Mouse (Mus musculus) CH12.LX (cell line): ENCODE measurements around the gene Ankrd39. TPM values are rescaled to one million over a fixed set of nuclear protein-coding genes. Genes with fewer than 3 reads are reported as not detected.

Experiments
- DNase-seq: peaks from one replicate; pipeline ENCODE4 v3.0.0-alpha.2; 2013; ENCODE audit errors: extremely low read depth
- H3K27ac ChIP-seq: 2 replicates; pipeline ENCODE4 v1.5.1; 2012; ENCODE audit warnings: low read depth, mild to moderate bottlenecking, control low read depth, moderate library complexity; ENCODE audit not compliant: insufficient read depth
- H3K27me3 ChIP-seq: replicated peaks from 2 replicates; pipeline ENCODE3; 2012; ENCODE audit warnings: inconsistent platforms
- H3K36me3 ChIP-seq, 2 experiments: replicated peaks in 1 of 2; 2 replicates each; pipeline versions ENCODE3 to v1.6.1; 2012; ENCODE audit warnings: inconsistent platforms in 1 of 2, low read length in 1 of 2, mild to moderate bottlenecking in 1 of 2, mixed read lengths in 1 of 2, moderate library complexity in 1 of 2; ENCODE audit not compliant: control insufficient read depth in 1 of 2, insufficient read depth in 1 of 2
- H3K4me1 ChIP-seq, 2 experiments: 2 replicates each; pipeline ENCODE4 v1.6.1; 2012; ENCODE audit warnings: inconsistent platforms in 1 of 2, moderate library complexity in 1 of 2; ENCODE audit not compliant: insufficient read depth in 2 of 2, control insufficient read depth in 1 of 2
- H3K4me2 ChIP-seq: 2 replicates; pipeline ENCODE4 v1.6.1; 2012; ENCODE audit warnings: low read depth, mild to moderate bottlenecking, control low read depth; ENCODE audit not compliant: poor library complexity, insufficient read depth, severe bottlenecking
- H3K4me3 ChIP-seq, 3 experiments: fragments of 150-350 bp in 1 of 3; sonication (generic) in 1 of 3; replicated peaks in 1 of 3; 2 replicates each; pipeline versions ENCODE3 to v1.5.1; 2011 to 2012; ENCODE audit warnings: low read depth in 2 of 3, low read length in 2 of 3, mild to moderate bottlenecking in 2 of 3, moderate library complexity in 2 of 3, control low read depth in 1 of 3, improper control_type of control experiment in 1 of 3, inconsistent platforms in 1 of 3, mixed read lengths in 1 of 3; ENCODE audit not compliant: poor library complexity in 1 of 3
- H3K79me2 ChIP-seq: replicated peaks from 2 replicates; pipeline ENCODE4 v1.6.1; 2012; ENCODE audit warnings: mild to moderate bottlenecking, moderate library complexity; ENCODE audit not compliant: control insufficient read depth, poor library complexity, insufficient read depth, severe bottlenecking; ENCODE audit errors: extremely low read depth
- H3K9ac ChIP-seq: 2 replicates; pipeline ENCODE4 v1.6.1; 2012; ENCODE audit warnings: low read depth, mild to moderate bottlenecking, control low read depth, moderate library complexity; ENCODE audit not compliant: insufficient read depth
- H3K9me3 ChIP-seq: replicated peaks from 2 replicates; pipeline ENCODE3; 2012; ENCODE audit warnings: low read length, inconsistent platforms, mixed read lengths
- CHD1 ChIP-seq: IDR thresholded peaks from 2 replicates; pipeline ENCODE4 v1.6.1; 2012; ENCODE audit warnings: low read depth, low read length, improper control_type of control experiment, inconsistent platforms
- CTCF ChIP-seq, 2 experiments: IDR thresholded peaks in 1 of 2; conservative IDR thresholded peaks in 1 of 2; 2 replicates each; pipeline ENCODE4 v1.5.1; 2011 to 2012; ENCODE audit warnings: low read depth in 2 of 2, low read length in 2 of 2, improper control_type of control experiment in 1 of 2, inconsistent platforms in 1 of 2, mild to moderate bottlenecking in 1 of 2, moderate library complexity in 1 of 2
- ELF1 ChIP-seq: IDR thresholded peaks from 2 replicates; pipeline ENCODE4 v1.6.1; 2014; ENCODE audit warnings: low read depth, mild to moderate bottlenecking, inconsistent platforms, low read length, improper control_type of control experiment
- EP300 ChIP-seq: IDR thresholded peaks from 2 replicates; pipeline ENCODE4 v1.6.1; 2011; ENCODE audit warnings: low read length, improper control_type of control experiment
- ETS1 ChIP-seq: conservative IDR thresholded peaks from 2 replicates; pipeline ENCODE4 v1.6.1; 2012; ENCODE audit warnings: low read depth, mild to moderate bottlenecking, inconsistent platforms, low read length, improper control_type of control experiment, moderate library complexity
- GABPA ChIP-seq: IDR thresholded peaks from 2 replicates; pipeline ENCODE4 v1.6.1; 2012; ENCODE audit warnings: low read depth, low read length, improper control_type of control experiment, inconsistent platforms; ENCODE audit not compliant: insufficient replicate concordance
- IRF4 ChIP-seq: IDR thresholded peaks from 2 replicates; pipeline ENCODE4 v1.6.1; 2014; ENCODE audit warnings: low read depth, mild to moderate bottlenecking, inconsistent platforms, low read length, improper control_type of control experiment
- JUN ChIP-seq: IDR thresholded peaks from 2 replicates; pipeline ENCODE4 v1.6.1; 2011; ENCODE audit warnings: low read depth, mild to moderate bottlenecking, low read length, improper control_type of control experiment, moderate library complexity; ENCODE audit not compliant: insufficient read depth
- KAT2A ChIP-seq: IDR thresholded peaks from 2 replicates; pipeline ENCODE4 v1.6.1; 2012; ENCODE audit warnings: low read length, improper control_type of control experiment, inconsistent platforms; ENCODE audit not compliant: insufficient replicate concordance
- MAX ChIP-seq: IDR thresholded peaks from 2 replicates; pipeline ENCODE4 v1.6.1; 2011; ENCODE audit warnings: low read length, improper control_type of control experiment
- MAZ ChIP-seq: IDR thresholded peaks from 2 replicates; pipeline ENCODE4 v1.6.1; 2012; ENCODE audit warnings: low read depth, mild to moderate bottlenecking, inconsistent platforms, low read length, improper control_type of control experiment, moderate library complexity
- MXI1 ChIP-seq: IDR thresholded peaks from 2 replicates; pipeline ENCODE4 v1.6.1; 2011; ENCODE audit warnings: mild to moderate bottlenecking, low read depth, low read length, improper control_type of control experiment
- MYC ChIP-seq: IDR thresholded peaks from 2 replicates; pipeline ENCODE4 v1.6.1; 2011; ENCODE audit warnings: low read depth, mild to moderate bottlenecking, improper control_type of control experiment, low read length
- NELFE ChIP-seq: IDR thresholded peaks from 2 replicates; pipeline ENCODE4 v1.6.1; 2011; ENCODE audit warnings: low read depth, low read length, improper control_type of control experiment
- NRF1 ChIP-seq: IDR thresholded peaks from 2 replicates; pipeline ENCODE4 v1.6.1; 2014; ENCODE audit warnings: low read depth, mild to moderate bottlenecking, inconsistent platforms, low read length, improper control_type of control experiment, moderate library complexity
- PAX5 ChIP-seq: IDR thresholded peaks from 2 replicates; pipeline ENCODE4 v1.6.1; 2012; ENCODE audit warnings: low read length, inconsistent platforms, mixed read lengths
- POLR2AphosphoS2 ChIP-seq: IDR thresholded peaks from 2 replicates; pipeline ENCODE4 v1.6.1; 2011; ENCODE audit warnings: low read depth, low read length, improper control_type of control experiment
- RAD21 ChIP-seq: IDR thresholded peaks from 2 replicates; pipeline ENCODE4 v1.6.1; 2011; ENCODE audit warnings: low read depth, mild to moderate bottlenecking, low read length, improper control_type of control experiment, moderate library complexity
- SIN3A ChIP-seq: IDR thresholded peaks from 2 replicates; pipeline ENCODE4 v1.6.1; 2012; ENCODE audit warnings: low read length, improper control_type of control experiment, inconsistent platforms
- SMC3 ChIP-seq: IDR thresholded peaks from 2 replicates; pipeline ENCODE4 v1.6.1; 2011; ENCODE audit warnings: low read depth, low read length, improper control_type of control experiment
- TCF12 ChIP-seq: IDR thresholded peaks from 2 replicates; pipeline ENCODE4 v1.6.1; 2014; ENCODE audit warnings: low read depth, mild to moderate bottlenecking, inconsistent platforms, low read length, improper control_type of control experiment
- USF2 ChIP-seq: conservative IDR thresholded peaks from 2 replicates; pipeline ENCODE4 v1.6.1; 2011; ENCODE audit warnings: low read depth, low read length, improper control_type of control experiment
- ZC3H11A ChIP-seq: IDR thresholded peaks from 2 replicates; pipeline ENCODE4 v1.6.1; 2012; ENCODE audit warnings: low read depth, mild to moderate bottlenecking, inconsistent platforms, low read length, improper control_type of control experiment
- ZNF384 ChIP-seq: IDR thresholded peaks from 2 replicates; pipeline ENCODE4 v1.6.1; 2012; ENCODE audit warnings: low read depth, low read length, improper control_type of control experiment, inconsistent platforms
- dilution Hi-C: fragments of 300-500 bp; cut with MboI; formaldehyde crosslinking; loops from 2 replicates; pipeline ENCODE4 v1.14.3; 2020; ENCODE audit warnings: low sequenced_read_pairs; ENCODE audit not compliant: extremely low pct_unique_long_range_greater_than_20kb, extremely low pct_ligation_motif_present
- in situ Hi-C: fragments of 300-500 bp; cut with MboI; formaldehyde crosslinking; loops from 3 replicates; pipeline ENCODE4 v1.14.3; 2019; ENCODE audit warnings: low sequenced_read_pairs, low pct_ligation_motif_present, low pct_unique_long_range_greater_than_20kb, mixed read lengths
- polyA plus RNA-seq: library from polyadenylated mRNA; unstranded; fragments of >175 nt; gene quantifications from 2 replicates; pipeline ENCODE4 v1.2.1, GENCODE M21; 2012; ENCODE audit warnings: low read depth; ENCODE audit not compliant: insufficient read length
- total RNA-seq, 2 experiments: library from RNA; depleted of rRNA; stranded (reverse); fragments of 300-350 nt in 1 of 2; fragments of >200 nt in 1 of 2; gene quantifications; 2 replicates each; pipeline ENCODE4 v1.2.3; 2012 to 2014

Ankrd39 gene
- total and polyA plus RNA-seq, 3 experiments: 4.3 to 14.8 (median 11.6) TPM

- no peak for TF ChIP-seq PAX5
- TF ChIP-seq MXI1: no peak
- no peak for TF ChIP-seq KAT2A
- no peak for TF ChIP-seq CHD1
- TF ChIP-seq POLR2AphosphoS2: no peak
- TF ChIP-seq NRF1: no peak
- TF ChIP-seq USF2: no peak
- no peak for TF ChIP-seq GABPA
- no peak for TF ChIP-seq ELF1
- no peak for TF ChIP-seq NELFE
- TF ChIP-seq SMC3: no peak
- no peak for TF ChIP-seq ZC3H11A
- no peak for DNase-seq
- Histone ChIP-seq H3K4me2 (no peak overlapping the region), H3K36me3 (no peaks in the 10 kb centered on the region), H3K9ac (no peak overlapping the region), H3K79me2 (no peaks in the 10 kb centered on the region), H3K27ac (no peak overlapping the region), H3K27me3 (no peaks in the 10 kb centered on the region), H3K4me1 (peaks cover 22 to 45% of the 10 kb centered on the region in 2 experiments), H3K9me3 (no peaks in the 10 kb centered on the region), H3K4me3 (no peak overlapping the region)
- dilution Hi-C loops: no loop called here
- in situ Hi-C loops: no loop called here
These were observed 45.9 kb upstream of the Ankrd39 start for GRCm38 (mm10) chr1:36593099-36593498.

GRCm38 (mm10) chr1:36591408-36591807 is 44.2 kb upstream of the Ankrd39 start:
- dilution Hi-C loops (no loop called here), in situ Hi-C loops (no loop called here)
- H3K27ac ChIP-seq: no peak overlapping the region
- no peaks in the 10 kb centered on the region for H3K79me2 ChIP-seq
- no peak overlapping the region for H3K4me2 ChIP-seq
- H3K4me1 ChIP-seq: peaks cover 25 to 48% of the 10 kb centered on the region in 2 experiments
- no peaks in the 10 kb centered on the region for H3K36me3 ChIP-seq
- no peaks in the 10 kb centered on the region for H3K27me3 ChIP-seq
- H3K4me3 ChIP-seq: no peak overlapping the region
- H3K9ac ChIP-seq: no peak overlapping the region
- no peaks in the 10 kb centered on the region for H3K9me3 ChIP-seq
- TF ChIP-seq IRF4: peak; percentile 57
- TF ChIP-seq ETS1: 0 out of 2 replicates have a peak, but pooled peaks have one; percentile 20
- TF ChIP-seq CTCF (conservative IDR thresholded peaks at IDR 0.05 in 1 of 2, IDR thresholded peaks at IDR 0.05 in 1 of 2; ENCODE audit: low read depth in 2 of 2, low read length in 2 of 2): no peak
- TF ChIP-seq EP300: peak; percentile 72; the same call in 1 of the 2 replicates
- TF ChIP-seq SMC3: no peak
- TF ChIP-seq MAZ: no peak
- TF ChIP-seq MYC: 0 out of 2 replicates have a peak, but pooled peaks have one; percentile 22
- peak; percentile 37 for TF ChIP-seq JUN
- no peak for TF ChIP-seq USF2
- TF ChIP-seq TCF12: peak; percentile 71
- TF ChIP-seq SIN3A: no peak
- no peak for TF ChIP-seq ZNF384
- TF ChIP-seq RAD21: no peak
- TF ChIP-seq KAT2A: no peak
- TF ChIP-seq MAX: no peak
- DNase-seq: peak; percentile 27
